Mouse (Mus musculus): Measurements from ENCODE around the gene Sgms1.

Gene Sgms1

DNA sequence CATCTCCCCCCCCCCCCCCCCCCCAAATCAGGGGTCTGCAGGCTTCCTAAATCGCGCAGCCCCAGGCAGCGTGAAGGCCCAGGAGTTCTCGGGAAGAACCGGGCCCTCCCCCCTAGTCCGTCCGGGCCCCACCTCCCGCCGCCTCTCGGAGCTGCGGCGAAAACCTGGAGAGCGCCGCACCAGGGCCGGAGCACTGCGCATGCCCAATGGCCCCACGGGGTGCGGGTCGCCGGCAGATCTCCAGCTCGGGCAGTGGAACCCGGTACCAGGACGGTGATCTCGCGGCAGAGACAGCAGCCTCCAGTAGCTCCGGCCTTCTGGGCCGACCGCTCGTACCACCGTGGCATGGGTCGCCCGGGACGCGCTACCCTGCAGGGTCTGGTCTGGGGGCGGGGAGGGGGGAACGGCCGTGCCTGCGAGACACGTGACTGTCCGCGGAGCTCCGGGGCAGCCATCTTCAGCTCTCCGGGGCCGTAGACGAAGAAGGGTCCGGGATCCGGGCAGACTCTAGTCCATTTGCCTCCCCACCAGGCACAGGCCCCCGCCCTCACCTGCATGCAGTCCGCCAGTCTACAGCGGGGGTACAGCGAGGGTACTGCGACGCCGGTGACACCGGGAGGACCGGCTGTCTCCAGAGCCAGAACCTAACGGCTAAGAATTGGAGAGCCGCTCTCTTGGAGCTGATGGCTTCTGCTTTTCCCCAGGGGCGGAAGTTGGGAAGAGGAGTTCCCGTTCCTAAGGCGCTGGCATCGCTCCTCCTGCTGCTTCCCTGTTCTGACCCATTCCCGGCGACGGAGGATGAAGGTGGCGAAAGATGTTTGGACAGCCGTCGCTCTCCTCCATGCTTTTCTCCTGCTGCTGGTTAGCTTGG lies at the start of gene Sgms1:
Gene Sgms1 (minus strand): TSS at position 714 of the 871 bp plus-strand sequence.
- DNase-seq (ENCODE audit: low read depth): peak; percentile 68

DNA sequence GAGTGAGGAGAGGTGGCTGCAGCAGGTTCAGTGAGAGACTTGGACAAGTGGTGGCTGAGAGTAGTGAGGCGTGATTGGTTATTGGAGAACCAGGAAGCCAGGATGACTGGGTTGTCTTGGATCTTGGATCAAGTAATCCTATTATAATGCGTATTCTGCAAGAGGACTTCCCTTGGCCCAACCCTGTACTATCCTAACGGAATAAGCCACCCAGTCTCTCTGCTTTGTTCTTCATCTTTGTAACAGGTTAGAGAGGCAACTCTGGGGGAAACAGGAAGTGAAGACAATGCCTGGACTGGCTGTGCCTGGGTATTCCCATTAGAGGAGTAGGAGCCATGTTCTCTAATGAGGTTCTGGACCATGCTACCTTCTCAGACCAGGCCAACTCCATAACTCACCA lies 36.3 kb upstream of the Sgms1 start:
- DNase-seq (ENCODE audit: low read depth): no peak

DNA sequence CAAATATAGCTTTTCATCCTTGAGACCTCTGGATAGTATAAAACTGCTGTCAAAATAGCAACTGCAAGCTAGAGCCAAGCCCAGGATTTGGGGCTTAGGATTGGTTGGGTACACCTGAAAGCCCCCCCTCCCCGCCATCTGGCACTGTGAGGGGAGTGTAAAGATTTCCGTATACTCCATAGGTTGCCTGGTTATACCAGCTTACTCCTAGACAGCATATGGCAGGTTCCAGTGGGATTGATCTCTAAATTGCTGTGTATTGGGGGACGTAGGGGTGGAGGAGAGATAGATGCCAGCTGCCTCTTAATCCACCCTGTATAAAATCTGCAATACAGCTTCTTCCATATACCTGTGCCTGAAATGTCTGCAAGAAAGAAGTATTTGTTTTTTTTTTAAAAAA lies 35.2 kb upstream of the Sgms1 start:
- DNase-seq (ENCODE audit: low read depth): no peak

DNA sequence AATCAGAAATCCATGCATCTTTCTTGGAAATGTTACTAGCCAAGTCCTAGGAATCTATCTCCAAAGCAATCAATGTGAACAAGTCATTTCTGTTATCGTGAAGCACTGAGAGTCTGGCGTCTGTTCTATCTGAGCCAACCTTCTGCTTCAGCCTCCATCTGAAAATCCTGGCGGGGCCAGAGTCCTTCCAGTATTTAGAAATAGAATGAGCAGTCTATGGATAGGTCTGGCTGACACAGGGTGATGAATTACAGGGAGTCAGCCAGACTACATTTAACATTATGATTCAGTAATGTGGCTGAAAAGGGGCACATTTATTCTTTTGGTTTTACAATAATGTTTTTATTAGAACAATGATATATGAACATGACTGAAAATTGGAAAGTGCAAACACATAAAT lies 29.6 kb upstream of the Sgms1 start:
- no peak for DNase-seq (ENCODE audit: low read depth)

DNA sequence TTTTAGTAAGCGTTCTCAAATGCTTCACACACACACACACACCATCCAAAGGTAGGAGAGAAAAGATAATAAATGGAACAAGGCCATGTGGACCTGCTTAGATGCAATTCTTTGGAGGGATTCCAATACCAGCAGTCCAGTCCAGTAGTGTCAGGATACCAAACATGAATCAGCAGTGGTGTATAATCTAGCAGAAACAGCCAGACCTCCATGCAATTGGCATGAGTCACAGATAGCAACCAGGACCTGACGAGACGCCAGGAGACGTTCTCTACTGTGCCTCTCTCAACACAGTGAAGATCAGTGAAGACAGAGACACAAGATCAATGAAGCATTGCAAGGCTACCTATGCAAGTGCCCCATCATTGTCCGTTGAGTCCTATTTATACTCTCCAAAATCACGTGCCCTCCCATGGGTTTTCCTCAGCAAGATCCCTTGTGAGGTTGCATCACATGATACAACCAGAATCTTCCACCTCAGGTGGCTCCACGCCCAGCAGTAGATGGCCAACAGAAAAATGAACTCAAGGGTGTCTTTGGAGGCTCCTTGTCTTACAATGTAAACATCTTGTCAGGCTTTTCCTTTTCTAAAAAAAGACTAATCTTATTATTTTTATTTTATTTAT lies 27.3 kb upstream of the Sgms1 start:
- no peak for DNase-seq (ENCODE audit: low read depth)

DNA sequence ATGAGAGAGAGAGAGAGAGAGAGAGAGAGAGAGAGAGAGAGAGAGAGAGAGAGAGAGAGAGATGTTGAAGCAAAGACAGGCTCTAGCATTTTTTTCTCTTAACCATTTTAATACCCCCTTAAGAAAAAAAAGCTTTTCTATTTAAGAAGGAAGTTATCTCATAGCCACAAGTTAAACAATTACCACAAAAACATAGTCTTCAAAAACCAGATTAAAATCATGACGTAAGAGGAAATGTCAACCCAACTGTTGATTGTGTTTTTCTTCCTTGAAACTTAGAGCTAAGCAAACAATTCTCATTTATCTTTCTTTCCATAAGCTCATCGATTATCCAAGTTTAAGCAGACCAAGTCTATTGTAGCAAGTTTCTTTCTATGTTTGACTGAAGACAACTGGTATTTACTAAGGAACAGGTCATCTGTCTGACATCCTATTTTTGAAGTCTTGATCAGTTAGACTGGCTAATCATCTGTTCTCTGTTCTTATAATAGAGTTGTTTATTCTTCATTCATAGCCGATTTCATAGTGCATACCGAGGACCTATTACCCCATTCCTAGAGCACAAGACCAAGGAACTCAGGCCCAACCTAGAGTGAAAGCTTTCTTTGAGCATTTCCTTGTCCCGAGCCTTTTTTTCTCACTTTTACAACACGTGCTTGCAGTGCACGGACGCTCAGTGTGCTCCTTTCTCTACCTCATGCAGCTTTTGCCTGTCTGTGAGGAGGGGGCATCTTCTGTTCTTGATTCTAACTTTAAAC lies 20.3 kb upstream of the Sgms1 start:
- DNase-seq (ENCODE audit: low read depth): no peak

DNA sequence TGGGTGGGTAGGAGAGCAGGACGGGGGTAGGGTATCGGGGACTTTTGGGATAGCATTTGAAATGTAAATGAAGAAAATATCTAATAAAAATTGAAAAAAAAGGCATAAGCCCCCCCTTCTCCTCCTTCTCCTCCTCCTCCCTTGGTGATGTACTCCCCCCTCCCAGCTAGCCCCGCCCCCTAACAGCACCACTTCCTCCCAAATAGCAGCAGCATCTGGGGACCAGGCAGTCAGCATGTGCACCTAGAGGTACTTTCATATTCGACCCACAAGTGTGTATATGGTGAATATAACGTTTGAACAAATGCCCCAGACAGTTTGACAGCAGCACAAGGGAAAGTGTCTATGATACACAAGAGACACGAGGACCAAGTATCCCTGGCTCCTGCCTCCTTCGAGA lies 17.2 kb upstream of the Sgms1 start:
- no peak for DNase-seq (ENCODE audit: low read depth)

DNA sequence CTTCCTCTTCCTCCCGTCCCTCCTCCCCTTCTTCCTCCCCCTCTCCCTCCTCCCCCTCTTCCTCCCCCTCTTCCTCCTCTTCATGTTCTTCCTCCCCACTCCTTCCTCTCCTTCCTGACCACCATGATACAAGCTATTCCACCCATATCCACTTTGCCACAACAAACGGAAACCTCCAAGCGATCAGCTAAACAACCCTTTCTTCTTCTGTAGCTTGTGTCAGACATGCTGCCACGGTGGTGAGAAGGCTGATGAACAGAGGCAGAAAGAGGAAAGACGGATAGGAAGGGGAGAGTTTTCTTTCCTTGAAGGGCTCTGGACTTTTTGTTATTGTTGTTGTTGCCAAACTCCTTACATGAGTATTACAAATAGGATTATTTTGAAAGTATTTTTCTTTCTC lies 14.9 kb upstream of the Sgms1 start:
- no peak for DNase-seq (ENCODE audit: low read depth)

DNA sequence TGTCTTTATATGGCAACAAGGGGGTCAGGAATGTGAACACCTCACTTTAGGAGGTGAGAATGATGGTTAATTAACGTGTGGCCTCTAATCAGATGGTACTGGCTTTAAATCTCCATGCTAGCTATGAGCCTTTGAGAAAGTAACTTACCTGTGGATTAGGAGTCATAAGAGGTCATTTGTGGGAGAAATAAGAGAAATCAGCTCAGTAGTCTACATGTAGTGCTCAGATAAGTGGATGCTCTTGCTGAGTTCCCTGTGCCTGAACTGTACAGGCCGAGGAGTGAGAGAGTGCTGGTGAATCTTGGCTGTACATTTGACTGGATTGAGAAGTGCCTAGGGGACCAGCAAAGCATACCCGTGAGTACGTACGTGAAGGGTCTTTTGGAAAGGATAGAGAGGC lies 14.3 kb upstream of the Sgms1 start:
- no peak for DNase-seq (ENCODE audit: low read depth)

DNA sequence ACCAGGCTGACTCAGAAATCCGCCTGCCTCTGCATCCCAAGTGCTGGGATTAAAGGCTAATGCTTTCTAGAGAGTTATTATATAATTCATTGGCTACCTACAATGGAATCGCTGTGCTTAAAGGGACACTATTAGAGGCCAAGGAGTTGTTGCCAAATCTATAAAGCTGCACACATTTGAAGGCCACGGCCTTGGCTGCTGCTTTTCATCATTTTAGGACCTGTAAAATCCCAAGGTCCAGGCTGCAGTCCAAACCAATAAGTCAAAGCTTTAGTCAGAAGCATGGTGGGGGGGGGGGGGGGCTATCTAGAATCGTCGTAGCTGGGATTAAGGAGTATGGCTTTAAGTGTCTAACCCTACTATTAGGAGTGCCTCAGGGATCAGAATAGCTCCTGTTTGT lies 9.0 kb upstream of the Sgms1 start:
- DNase-seq (ENCODE audit: low read depth): no peak

DNA sequence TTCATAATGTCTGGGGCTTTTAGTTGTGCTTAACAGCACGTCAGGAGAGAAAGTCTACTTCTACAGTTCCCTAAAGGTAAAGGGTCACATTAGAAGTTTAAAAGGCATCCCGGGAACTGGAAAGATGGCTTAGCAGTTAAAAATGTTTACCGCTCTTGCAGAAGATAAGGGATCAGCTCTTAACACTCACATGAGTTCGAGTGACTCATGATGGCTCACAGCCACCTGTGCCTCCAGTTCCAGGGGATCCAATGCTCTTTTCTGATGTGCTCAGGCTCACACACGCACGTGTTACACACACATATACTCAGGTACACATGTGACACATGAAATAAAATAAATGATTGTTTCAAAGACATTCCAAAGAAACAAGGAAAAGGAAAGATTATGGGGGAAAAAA lies 6.8 kb upstream of the Sgms1 start:
- no peak for DNase-seq (ENCODE audit: low read depth)

DNA sequence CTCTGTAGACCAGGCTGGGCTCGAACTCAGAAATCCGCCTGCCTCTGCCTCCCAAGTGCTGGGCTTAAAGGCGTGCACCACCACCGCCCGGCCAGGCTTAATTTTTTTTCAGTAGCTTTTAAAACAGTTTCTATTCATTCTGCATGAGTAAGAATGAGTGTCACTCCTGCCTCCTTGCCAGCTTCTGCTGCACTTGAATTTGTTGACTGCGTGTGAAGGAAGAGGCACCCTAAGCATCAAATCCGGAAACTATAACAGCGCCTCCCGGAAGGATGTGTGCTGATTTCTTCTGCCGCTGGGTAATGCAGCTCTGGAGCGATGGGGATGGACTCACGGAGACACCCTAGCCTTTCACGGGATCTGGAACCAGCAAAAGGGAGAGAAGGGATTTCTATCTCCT lies 5.3 kb upstream of the Sgms1 start:
- no peak for DNase-seq (ENCODE audit: low read depth)

DNA sequence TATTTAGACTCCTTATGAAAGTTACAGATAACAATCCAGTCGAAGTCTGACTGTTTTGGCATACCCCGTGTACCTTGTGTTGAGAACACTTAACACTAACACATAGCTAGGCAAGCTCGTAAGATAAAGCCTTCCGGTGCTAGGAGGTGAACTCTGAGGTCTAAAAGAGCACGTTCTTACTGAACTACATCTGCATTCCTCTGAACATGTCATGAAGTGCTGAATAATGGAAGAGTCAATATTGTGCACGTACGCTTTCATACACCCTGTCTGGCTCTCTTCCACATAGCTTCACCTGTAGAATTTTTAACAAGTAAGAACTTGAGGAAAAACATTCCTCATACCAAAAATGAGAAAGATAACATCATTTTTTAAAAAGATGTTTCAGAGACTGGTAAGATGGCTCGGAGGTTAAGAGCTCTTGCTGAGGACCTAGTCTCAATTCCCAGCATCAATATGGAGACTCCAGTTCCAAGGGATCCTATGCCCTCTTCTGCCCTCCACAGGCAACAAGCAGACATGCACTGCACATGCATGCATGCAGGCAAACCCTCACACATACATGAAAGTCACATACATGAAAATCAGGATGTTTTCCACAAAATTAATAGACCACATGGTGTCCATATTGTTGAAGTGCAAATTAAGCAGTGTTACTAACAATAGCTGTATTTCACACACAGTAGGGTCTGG lies 4.4 kb upstream of the Sgms1 start:
- no peak for DNase-seq (ENCODE audit: low read depth)

DNA sequence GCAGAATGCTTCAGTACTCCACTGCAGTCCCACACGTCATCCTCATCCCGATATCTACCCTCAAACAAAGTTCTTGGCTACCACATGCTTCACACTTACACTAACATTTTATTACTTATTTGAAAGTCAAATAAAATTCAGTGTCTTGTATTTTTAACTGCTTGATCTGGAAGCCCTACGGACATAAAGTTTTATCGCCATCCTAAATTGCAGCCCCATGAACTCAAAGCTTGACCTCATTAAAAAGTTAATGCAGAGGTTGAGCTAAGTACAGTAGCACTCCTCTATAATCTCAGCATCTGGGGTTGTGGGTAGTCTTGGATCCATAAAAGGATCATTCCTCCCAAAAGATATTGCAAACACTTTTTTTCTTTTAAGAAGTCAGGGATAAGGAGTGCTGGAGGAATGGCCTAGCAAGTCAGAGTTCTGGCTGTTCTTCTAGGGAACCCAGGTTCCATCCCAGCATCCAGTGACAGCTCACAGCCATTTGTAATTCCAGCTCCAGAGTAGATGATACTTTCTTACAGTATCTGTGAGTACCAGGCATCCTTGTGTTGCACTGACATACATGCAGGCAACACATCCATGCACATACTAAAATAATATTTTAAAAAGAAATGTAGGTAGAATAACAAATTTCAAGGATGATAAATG lies 3.7 kb upstream of the Sgms1 start:
- no peak for DNase-seq (ENCODE audit: low read depth)

DNA sequence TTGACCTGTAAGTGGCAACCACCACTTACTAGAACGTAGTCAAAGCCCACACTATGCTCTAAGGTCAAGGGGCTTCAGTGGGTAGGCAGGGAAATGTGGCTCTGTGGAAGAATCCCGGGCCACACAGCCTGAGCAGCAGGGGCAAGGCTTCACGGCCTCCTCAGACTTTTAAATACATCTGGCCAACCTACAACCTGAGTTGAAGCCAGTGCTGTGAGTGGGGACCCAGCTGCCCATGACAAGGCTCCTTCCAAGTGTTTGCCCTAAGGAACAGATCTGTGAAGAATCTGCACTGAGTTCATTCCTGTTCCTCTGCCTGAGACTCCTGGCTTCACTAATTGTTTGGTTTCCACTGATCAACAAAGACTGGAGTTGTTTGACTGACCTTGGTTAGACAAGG lies 1.9 kb upstream of the Sgms1 start:
- no peak for DNase-seq (ENCODE audit: low read depth)

DNA sequence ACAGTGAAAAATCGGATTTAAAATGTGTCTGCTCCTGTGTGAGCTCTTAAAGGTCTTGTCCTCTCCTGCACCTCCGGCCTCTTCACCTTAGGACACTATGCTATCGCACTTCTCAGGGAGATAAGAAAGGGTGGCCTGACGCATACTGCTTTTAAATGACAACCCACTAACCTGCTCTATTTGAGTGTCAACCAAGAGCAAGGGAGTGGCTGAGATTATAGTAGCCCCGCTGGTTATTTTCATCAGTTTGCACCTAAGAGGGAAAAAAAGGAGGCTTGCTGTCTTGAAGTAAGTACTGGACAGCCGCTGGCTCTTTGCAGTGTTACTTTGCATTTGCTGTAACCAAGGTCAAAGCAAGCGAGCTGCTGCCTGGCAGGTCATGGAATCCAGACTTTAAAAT lies 602 bp upstream of the Sgms1 start:
- no peak for DNase-seq (ENCODE audit: low read depth)

DNA sequence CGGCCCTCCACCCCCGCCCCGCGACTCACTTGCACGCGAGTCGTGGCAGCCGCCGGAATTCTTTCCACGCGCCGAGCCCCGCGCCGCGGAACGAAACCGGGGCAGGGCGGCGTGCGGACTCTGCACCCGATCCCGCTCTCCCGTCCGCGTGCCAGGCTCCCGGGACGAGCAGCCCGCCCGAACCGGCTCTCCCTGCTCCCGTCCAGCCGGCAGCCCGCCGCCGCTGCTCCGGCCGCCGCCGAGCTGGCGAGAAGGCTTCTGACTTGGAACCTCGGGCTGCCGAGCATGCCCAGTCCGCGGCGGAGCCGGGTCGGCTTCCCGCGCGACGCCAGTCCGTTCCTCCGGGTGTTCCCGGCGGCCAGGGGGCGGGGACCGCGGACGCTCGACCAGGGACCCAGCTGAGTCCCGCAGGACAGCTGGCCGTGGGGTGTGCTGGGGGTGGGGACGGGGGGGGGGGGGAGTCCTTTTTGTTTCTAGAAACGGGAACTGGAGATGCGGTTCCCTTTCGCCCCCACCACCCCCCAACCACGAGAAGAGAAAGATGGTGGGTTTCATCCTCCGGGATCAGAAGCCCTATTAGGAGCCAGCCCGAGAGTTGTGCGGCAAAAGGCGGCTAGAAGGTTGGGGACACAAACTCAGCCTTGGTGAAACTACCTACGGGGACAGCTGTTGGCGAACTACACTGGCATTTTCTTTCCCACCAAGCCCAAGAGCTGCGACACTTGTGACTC lies 1.2 kb downstream of the Sgms1 start:
- DNase-seq (ENCODE audit: low read depth): peak; percentile 68

DNA sequence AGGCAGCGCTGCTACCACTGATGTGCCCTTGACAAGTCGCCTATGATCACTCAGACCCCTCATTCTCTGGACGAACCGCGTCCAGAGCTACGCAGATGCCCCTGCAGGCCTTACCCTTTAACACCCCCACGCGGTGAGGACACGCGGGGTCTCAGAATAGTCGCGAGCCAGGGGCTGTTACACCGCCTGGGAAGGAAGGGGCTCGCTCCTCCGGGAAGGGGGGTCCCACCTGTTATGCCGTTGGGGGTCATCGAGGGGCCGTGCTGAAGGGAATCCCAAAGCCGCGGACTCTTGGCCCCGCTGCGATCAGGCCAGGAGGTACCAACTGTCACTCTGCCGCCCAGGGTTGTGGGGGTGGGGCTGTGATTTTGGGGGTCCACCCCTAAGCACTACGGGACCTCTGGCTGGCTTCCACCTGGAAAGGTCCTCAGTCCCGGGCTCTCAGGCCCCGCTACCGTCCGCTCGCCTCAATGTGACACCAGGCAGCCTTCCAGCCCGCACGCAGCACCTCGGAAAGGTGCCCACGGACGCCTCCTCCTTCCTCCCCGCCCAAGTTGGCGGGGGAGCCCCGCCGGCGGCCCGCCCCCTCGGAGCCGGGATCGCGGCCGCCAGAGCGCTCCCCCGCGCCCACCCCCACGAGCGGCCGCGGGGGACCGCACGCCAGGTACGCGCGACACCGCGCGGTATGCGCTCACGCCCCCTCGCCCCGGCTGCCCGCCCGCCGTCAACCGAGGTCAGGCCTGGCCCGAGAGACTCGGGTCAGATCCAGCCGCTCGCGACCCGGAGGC lies 1.9 kb downstream of the Sgms1 start:
- DNase-seq (ENCODE audit: low read depth): no peak

DNA sequence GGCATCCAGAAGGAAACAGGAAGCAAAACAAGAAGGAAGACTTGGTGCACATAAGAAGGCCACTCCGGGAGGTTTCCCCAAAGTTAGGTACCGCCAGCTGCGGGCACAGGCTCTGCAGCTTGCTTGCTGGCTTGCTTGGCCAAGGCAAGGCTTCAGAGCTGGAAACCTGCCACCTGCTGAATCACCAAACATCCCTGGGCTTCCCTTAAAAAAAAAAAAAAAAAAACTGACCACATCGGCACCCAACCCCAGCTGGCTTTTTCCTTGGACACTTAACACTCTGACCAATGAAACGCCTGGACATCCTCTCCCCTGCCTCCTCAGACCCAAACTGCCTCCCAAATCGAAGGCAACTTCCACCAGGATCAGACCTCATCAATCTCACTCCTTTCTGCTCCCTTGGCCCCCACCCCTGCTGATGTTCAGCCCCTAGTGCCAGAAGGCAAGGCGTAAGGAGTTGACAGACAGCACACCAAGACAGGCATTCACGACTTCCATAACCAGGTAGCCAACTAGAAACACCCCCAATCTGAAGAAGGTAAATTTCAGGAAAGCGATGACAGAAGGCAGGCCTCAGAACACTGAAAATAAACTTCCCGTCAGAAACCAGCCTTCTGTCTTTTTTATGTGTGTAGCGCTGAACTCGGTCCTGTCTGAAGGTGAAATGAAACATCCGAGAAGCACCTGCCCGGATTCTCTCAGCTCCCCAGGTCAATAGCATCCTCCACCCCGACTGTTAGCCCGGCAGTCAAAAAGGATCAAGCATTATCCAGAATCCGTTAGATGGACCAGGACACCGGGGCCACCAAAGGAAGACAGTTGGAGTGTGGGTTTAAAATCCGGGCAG lies 2.7 kb downstream of the Sgms1 start:
- no peak for DNase-seq (ENCODE audit: low read depth)
